Mouse (Mus musculus): ENCODE data around the gene Mmp11.
"Not testable (repeated sequence)": the region's sequence is repeated elsewhere in the genome, so short reads cannot be mapped to it uniquely, and the experiment has no call there.

The Mmp11 gene

DNA sequence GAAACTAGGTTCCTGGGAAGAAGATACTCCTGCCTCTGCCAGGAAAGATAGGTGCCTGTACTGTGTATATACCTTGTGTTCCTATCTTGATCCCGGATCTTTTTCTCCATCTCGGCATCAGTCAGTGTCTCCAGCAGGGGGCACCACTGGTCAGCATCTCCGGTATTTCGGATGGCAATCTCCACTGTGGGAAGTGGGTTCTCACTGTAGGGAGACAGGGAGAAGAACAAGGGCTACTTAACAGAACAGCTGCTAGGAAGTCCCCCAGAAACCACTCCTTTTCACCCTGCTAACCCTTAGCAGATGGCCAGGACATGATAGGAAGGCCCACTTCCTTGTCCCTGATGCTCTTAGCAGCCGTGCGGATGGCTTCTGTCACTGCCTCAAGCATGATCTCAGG is 38.9 kb downstream of the Mmp11 start:
- peak; percentile 78 for DNase-seq (ENCODE audit: low spot score in 2 of 2)

DNA sequence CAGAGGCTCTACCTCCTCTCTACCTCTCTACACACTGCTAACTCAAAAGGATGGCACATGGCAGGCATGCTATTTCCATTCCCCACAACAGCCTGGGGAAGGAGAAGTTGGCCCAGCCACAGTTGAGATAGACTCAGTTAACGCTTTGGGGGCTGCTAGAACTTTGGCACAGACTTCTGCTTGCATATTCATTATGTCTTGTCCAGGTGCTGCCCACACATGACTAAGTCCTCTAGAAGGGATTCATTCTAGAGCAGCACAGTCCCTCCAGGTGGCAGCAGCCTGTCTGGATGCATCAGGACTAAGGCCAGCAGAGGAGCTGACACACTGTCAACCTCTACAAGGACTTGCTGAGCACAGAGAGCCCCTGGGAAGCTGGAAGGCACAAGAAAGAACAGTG is 40.1 kb downstream of the Mmp11 start:
- DNase-seq (ENCODE audit: low spot score in 2 of 2) = peak; percentile 48 to 51

DNA sequence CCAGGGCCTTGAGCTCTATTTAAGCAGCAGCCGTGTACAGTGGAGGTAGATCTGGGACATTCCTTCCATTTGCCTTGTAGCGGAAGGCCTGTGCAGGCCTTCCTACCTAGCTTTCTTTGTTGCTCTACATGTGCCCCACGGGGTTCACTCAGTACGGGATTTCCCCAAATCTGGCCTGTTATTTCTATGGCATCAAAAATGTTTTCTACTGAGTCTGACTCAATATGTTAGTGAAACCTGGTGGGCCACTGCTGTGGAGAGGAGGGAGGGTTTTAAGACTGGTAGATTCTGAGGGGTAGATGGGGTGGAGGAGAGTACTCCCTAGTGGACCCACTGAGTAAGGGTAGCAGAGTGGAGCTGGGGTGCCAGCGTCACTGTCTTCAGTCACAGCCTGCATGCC is 40.6 kb downstream of the Mmp11 start:
- no peak for DNase-seq (ENCODE audit: low spot score in 2 of 2)

DNA sequence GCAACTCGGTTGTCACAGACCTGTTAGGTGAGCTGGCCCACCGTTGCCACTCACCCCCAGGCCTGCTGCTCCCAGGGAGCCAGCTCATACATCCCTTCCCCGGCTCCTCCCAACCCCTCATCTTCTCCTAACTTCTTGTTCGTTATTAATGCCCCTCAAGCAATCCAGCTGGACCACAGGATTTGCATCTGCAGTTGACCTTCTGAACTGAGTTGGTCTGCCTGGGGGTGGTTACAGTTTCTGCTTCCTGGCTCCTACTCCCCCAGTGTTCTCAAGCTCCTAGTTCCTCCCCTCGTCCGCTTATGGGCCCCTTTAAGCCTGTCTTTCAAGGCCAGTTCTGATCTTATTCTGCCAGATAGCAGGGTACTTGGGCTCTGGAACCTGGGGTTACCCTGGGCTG is 41.7 kb downstream of the Mmp11 start:
- no peak for DNase-seq (ENCODE audit: low spot score in 2 of 2)

DNA sequence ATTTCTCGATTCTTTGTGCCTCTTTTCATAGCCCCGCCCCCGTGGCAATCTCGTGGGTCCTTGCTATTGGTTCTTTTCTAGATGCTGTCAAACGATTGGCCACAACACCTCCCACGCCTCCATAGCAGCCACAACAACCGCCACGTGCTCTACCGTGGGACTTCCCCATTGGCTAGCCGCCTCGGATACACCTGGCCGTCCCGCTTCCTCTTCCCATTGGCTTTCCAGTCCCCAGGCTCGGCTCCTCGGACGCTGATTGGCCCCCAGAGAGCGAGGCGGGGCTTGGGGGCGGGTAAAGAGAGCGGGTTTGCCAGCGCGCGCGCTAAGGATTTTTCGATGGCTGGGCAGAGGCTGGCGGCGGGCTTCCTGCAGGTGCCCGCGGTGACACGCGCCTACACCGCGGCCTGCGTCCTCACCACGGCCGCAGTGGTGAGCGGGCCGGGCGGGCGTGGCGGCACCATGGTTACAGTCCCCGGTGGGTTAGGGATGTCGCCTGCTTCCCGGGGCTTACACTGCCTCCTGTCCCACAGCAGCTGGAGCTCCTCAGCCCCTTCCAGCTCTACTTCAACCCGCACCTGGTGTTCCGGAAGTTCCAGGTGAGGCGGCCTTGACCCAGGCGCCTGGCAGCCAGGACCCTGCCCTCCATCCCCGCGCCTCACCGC is 43.1 kb downstream of the Mmp11 start, which contains the start of gene Derl3:
Gene Derl3, plus strand, starts transcription at position 325 of the 662 bp plus-strand sequence.
- DNase-seq (ENCODE audit: low spot score in 2 of 2) = peak; percentile 97 to 98

DNA sequence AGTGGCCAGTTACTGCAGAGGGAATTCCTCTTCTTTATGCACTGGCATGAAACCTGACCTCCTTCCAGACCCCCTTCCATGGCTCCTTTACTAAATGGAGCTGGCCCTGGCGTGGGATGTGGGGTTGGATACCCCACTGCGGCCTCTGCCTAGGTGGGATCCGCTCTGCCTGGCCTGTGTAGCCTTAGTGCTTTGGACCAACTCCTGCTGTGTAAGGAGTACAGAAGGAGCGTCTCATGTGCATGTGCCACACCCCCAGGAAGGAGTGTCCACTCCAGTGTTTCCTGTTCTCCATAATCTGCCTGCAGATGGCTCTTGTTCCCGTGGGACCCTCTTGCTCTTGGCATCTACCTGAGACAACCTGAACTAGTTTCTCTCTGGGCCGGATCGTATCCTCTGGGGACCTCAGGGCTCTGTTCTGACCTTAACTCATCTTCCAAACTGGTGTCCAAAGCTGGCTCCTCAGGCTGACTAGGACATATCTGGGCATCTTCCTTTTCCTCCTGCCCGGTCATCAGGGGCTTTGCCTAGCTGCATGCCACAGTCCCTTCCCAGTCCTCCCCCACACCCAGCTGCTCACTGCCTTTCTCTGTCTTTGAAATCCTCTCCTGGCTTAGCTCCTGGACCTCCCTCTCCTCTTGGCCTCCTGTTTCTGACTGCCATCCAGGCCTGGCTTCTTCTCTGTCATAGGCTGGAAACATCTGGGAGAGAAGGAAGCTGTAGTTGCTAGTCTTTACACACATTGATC is 46.7 kb downstream of the Mmp11 start:
- DNase-seq (ENCODE audit: low spot score in 2 of 2) = no peak

DNA sequence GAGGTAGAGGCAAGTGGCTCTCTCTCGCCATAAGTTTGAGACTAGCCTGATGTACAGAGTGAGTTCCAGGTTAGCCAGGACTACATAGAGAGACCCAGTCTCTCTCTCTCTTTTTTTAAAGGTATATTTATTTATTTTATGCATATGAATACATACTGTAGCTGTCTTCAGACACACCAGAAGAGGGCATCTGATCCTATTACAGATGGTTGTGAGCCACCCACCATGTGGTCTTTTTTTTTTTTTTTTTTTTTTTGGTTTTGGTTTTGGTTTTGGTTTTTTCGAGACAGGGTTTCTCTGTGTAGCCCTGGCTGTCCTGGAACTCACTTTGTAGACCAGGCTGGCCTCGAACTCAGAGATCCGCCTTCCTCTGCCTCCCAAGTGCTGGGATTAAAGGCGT is 48.8 kb downstream of the Mmp11 start:
- DNase-seq (ENCODE audit: low spot score in 2 of 2) = not testable (repeated sequence)

DNA sequence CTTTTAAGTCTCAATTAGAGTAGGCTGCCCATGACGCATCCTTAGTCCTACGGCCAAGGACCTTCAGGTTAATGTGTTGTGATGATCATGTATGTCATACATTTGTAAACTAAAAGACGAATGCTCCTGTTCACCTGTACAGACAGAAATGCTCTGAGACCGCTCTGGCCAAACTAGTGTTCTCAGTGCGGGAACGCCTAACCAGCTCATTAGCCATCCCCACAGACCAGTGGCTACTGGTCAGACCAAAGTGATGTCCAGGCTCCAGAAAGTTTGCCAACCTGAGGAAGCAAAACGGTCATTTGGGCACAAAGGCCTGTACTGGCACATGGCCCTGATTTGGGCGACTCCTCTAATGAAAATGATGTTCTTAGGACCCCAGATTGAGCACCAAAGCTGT is 51.6 kb downstream of the Mmp11 start:
- DNase-seq (ENCODE audit: low spot score in 2 of 2) = no peak

DNA sequence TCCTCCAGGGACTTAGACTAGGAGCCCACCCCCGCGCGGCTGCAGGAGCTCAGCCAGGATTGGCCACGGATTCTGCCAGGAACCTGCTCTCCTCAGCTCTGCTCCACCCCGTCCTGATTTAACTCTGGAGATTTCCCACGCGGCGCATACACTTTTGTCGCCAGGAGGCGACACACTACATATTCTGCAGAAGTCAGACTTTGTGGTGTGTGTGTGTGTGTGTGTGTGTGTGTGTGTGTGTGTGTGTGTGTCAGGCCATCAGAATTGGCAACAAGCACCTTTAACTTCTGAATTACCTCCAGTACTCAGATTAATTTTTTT is 53.1 kb downstream of the Mmp11 start:
- peak; percentile 82 to 87 for DNase-seq (ENCODE audit: low spot score in 2 of 2)

DNA sequence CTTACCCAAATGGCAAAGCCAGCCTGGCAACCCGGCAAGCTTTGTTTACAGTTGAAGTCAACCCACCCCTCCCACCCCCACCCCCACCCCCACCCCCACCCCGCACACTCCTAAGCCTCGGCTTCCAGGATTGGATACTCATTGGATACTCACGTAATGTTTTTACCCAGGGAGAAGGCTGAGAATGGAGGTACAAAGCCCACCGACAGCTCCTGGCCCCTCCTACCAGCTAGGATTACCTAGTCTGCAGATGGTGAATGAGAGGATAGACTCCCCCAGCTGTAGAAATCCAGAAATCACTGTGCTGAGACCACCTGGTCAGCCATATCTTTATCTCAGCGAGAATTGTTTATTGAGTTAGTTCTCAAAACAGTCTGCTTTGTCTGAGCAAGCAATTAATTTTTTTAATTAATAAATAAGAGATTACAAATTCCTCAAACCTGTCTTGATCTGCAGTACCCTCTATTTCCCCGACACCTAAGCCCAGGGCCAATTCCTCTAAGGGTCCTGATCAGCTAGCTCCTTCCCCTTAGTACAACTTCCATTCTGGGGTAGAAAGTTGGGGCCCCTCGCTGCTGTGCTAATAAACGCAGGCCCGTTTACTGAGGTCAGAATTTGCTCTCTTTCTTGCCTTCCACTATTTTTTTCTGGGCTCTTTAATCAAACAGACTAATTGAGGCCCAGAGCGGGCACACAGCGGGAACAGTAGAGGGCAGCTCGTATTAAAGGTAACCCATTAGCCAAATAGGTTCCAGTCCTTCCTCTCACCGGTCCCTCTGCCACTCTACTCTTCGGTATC is 53.7 kb downstream of the Mmp11 start:
- no peak for DNase-seq (ENCODE audit: low spot score in 2 of 2)

DNA sequence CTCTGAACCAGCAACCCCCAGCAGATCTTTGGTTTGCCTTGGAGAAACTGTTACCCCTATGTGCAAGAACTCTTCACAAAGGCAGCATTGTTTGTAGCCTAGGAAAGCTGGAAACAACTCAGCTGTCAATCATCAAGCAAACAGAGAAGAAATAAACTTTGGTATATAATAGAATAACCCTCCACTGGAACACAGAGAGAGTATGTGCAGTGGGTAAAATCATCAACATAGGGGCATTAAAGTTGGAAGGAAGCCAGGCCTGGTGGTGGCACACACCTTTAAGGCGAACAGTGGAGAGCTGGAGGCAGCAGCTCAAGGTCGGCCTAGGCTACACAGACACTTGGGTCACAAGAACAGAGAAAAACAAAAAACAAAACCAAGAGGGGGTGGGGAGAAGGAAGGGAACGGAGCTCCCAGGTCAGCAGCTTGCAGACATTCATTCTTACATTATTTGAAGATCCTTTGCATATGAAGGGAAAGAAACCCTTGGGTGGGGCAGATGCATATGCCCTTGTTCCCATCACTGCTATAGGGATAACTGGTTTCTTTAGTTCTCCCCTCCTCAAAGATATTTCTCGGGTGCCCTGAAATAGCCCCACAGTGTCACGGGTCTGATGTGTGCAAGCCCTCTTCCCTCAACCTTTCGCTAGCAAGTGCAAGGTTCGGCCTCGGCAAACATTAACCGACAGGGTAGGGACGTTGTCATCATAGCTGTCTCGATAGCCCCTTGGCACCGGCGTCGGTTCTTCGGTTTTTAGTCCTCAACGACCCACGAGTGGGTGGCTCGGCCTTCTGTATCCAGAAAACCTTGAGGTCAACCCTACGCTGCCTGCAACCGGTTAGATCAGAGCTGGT is 54.5 kb downstream of the Mmp11 start:
- no peak for DNase-seq (ENCODE audit: low spot score in 2 of 2)

DNA sequence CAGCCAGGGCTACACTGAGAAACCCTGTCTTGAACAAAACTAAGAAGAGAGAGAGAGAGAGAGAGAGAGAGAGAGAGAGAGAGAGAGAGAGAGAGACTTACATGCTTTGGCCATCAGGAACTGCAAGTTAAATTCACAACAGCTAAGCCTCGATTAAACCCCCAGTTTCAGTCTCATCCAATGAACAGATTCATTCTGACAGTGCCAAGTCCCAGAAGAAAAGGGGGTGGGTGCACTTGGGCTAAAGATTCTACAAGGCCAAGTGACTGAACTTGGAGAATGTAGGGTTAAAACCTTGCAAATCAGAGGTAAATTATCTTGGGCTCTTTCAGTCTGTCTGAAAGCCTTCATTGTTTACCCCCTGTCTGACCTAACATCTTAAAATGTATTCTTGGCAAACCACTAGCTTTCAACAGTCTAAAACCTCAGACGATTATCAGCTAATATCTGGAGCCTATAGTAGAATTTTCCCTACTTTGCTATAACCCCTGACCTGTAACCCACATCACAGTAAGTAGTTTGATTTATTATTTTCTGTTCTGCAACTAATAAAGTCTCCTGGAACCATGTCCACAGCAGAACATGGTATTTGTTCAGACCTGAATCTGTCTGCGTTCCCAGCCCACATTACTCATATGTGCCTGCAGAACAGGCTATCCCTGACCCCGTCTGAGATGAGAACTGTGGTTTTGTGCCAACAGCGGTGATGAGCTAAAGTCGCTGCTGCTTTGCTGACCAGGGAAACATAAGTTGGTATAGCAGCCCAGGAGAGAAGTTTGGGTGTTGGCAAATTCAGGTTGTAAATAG is 55.3 kb downstream of the Mmp11 start:
- DNase-seq (ENCODE audit: low spot score in 2 of 2) = no peak

DNA sequence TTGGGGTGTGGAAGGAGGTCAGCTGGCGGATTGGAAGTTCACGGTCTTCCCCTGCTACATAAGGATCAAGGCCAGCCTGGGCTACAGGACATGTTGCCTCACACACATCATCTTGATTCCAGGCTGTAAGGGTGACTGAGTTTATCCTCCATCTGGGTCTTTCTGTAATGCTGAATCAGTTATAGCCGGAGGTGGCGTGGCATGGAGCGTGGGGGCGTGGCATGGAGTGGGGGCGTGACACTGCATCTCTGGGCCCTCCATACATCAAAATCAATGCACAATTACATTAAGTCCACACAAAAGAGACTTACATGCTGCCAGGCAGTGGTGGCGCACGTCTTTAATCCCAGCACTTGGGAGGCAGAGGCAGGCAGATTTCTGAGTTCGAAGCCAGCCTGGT is 55.9 kb downstream of the Mmp11 start:
- no peak for DNase-seq (ENCODE audit: low spot score in 2 of 2)

DNA sequence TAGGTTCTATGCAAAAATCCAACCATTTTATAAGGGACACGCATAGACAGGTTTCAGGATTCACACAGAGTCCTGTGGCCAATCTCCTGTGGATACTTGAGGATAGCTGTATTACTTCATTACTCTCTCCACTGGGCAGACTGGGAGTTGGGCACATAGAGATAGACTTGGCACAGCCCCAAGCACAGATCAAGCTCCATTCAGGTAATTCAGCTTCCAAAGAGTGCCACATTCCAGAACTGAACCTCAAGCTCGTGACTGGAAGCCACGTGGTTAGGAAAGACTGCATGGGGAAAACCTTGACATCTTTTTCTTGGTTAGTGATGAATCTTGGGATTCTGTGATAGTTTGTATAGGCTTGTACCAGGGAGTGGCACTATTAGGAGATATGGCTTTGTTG is 57.5 kb downstream of the Mmp11 start:
- no peak for DNase-seq (ENCODE audit: low spot score in 2 of 2)

DNA sequence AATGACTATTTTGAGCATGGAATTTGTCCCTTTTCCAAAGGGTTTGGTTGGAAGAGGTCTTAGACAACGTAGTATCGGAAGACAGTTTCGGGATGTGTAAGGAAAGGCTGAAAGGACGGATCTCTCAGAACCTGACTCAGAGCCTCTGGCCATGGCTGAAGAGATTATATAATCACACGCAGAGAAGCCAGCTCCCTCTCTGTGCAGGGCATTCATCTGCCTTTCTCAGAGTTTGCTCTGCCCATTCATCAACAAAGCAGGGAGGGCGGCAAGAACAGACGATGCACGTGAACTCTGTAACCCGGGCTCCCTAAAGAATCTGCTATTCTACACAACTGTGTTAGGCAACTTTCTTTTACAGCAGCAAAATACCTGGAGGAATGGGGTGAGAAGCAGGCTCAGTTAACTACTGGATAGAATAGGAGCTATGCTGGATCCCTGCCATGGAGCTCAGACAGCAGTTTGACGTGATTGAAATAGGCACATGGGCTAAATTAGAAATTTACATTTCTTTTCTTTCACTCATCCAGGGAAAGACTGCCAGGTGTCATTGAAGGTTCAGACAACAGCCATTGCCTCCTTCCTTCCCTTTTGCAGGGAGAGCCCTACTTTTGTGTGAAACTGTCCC is 62.6 kb downstream of the Mmp11 start:
- DNase-seq (ENCODE audit: low spot score in 2 of 2) = no peak
